Mouse (Mus musculus): Measurements from ENCODE around the gene Pgm5. TPM values are rescaled to one million over a fixed set of nuclear protein-coding genes. Genes with fewer than 3 reads are reported as not detected.
"Not testable (repeated sequence)": the region's sequence is repeated elsewhere in the genome, so short reads cannot be mapped to it uniquely, and the experiment has no call there.

Pgm5 gene
- 46.2 and 54.3 TPM in 2 replicates for total RNA-seq (2021)
- long read RNA-seq, partial matches to known transcripts = 0 of 4 reads
- long read RNA-seq, other reads (novel, unspliced or antisense) = 4 of 4 reads

DNA sequence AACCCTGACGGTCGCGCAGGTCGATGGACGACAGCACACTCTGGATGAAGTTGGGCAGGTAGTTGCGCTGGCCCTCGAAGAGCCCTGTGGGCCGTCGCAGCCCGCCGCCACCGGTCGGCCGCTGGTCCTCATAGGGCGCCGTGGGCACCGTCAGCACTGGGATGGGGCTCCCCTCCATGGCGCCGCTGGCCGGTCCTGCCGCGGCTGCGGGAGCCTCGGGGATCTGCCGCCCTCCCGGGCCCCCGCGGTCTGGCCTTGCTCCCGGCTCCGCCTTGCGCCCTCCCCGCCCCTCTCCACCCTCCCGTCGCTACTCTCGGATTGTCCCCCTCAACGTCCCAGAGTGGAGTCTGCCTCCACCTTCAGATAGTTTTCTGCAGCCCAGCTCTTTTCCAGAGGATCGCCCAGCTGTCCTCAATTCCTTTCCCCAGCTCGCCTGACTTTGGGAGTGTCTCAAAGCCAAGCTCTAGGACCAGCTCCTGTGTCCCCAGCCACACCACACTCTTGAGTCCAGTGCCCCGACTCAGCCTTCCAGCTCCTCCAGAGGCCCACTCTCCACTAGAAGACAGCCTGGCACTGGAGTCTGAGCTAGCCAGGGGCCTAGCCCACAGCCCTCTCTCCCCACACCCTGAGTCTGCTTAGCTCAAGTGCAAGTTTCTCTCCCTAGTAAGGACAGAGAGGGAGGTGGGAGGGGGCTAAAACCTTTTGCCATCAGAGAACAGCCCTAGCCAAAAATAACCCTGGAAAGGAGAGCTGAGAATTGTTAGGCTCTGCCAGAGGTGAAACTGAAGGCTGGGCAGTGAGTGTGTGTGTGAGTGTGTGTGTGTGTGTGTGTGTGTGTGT, at the start of gene Pgm5:
TSS of gene Pgm5 (minus strand) at position 244 of the 840 bp plus-strand sequence.
- DNase-seq = peak; percentile 73

DNA sequence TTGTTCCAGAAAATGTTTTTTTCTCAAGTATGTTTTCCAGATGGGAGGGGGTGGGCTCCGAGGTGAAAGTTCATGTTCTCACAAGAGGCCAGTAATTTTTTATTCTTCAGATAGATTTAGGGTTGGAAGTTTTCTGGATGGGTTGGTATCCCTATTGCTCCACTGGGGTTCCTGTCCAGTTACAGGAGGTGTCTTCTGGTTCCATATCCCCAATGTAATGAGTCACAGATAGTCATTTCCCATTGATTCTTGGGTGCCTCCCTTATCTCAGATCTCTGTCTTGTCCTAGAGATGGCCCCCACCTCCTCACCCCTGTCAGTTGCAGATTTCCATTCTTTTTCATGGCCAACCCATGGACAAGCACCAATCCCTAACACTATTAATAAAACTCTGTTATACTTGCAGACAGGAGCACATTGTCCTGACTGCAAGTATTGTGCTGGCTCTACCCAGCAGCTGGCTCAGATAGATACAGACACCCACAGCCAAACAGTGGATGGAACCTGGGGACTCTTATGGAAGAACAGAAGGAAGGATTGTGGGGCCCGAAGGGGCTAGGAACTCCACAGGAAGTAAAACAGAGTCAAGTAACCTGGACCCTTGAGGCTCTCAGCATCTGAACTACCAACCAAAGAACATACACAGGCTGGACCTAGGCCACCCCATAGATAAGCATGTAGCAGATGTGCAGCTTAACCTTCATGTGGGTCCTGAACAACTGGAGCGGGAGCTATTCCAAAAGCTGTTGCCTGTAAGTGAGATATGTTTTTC, 46.9 kb upstream of the Pgm5 start:
- no peak for DNase-seq

DNA sequence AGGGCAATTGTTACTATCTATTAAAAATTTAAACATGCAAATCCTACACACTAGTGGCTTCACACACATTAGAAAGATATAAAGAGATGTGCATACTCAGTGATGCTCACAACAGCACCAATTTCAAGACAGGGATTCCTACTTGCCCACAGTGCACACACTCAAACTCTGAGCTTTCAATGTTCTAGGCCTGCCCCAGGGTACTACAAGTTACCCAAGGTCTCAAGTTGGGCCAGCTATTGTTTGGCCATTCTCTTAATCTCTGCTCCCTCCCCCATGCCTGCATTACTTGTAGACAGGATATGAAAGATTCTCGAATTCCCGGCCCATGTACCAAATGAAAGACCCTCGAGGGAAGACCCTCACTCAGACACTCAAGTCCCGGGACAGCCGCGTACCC, 46.0 kb upstream of the Pgm5 start:
- no peak for DNase-seq

DNA sequence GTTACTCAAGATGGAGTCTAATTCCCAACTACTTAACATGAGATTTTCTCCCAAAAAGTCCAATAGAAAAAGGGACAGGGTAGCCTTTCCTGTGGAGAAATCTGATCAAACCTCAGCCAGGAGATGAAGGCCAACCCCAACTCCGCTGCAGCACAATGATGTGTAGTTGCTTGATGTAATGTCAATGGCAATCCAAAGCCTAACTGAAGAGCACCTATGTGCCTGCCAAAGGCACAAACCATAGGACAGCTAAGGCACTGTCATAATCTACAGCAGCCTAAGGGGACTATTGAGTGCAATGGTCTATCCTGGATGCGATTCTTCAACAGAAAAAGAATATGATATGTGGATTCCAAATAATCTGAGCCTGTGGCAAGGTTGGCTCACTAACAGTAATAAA, 41.2 kb upstream of the Pgm5 start:
- DNase-seq = no peak

DNA sequence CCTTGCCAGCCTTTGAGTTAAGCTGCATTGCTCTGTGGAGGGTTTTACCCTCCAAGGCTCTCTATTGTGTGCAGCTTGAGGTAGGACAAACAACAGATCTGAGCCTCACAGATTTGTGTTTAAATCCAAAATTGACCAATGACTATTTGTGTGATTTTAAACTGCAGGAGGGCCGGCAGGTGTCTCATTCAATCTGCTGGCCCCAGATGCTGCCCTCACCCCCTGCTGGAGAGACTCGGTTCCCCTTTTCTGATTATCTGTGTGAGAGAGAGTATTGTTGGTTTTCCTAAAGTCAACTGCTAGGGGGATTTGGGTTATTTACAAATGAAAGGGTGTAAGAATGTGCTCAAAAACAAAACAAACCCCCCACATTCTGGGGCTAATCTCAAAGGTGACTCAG, 40.6 kb upstream of the Pgm5 start:
- DNase-seq = no peak

DNA sequence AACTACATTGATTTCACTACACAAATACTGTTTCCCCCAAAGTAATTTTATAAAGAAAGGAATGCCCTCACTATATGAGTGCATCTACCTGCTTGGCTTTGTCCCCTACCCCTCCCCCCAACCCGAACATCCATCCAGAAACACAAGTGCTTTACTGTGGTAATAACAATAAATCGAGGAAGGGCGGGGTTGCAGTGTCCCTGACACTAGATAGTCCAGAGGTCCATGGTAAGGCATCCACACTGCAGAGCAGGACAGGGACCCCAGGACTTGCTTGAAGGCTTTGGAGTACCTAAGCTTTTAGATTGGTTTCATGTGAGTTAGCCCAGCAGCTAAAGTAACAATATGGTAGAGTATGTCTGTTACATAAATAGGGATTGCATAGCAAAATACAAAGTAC, 40.0 kb upstream of the Pgm5 start:
- DNase-seq = no peak

DNA sequence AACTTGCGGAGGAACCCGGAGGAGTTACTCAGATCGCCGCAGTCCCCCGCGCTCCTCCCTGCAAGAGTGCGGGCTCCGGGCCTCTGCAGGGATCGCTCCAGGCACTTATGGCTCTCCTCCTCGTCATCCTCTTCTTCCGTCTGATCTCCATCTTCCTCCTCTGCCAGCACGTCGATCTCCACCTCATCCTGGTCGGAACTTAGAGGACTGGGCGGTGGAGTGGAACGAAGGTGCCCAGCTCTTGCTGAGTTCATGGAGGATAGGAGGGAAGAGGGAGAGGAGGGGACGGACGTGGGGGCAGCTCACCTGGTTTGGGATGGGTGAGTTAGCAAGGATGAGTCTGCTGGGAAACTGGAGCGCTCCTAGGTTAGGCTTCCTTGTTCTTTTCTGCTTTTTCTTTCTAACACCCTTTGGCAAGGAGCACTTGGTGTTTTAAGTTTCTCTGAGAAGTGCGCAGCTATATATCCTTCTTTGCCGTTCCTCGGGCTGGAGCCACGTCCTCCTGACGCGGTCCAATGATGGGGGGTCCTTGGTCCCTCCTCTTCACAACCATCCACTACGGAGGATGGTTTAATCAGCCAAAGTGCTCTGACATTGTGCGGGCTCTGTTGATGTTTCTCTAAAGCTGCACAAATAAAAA, 39.0 kb upstream of the Pgm5 start, which contains the start of gene Foxd4:
TSS of gene Foxd4 (minus strand) at position 617 of the 640 bp plus-strand sequence.
- DNase-seq = no peak

DNA sequence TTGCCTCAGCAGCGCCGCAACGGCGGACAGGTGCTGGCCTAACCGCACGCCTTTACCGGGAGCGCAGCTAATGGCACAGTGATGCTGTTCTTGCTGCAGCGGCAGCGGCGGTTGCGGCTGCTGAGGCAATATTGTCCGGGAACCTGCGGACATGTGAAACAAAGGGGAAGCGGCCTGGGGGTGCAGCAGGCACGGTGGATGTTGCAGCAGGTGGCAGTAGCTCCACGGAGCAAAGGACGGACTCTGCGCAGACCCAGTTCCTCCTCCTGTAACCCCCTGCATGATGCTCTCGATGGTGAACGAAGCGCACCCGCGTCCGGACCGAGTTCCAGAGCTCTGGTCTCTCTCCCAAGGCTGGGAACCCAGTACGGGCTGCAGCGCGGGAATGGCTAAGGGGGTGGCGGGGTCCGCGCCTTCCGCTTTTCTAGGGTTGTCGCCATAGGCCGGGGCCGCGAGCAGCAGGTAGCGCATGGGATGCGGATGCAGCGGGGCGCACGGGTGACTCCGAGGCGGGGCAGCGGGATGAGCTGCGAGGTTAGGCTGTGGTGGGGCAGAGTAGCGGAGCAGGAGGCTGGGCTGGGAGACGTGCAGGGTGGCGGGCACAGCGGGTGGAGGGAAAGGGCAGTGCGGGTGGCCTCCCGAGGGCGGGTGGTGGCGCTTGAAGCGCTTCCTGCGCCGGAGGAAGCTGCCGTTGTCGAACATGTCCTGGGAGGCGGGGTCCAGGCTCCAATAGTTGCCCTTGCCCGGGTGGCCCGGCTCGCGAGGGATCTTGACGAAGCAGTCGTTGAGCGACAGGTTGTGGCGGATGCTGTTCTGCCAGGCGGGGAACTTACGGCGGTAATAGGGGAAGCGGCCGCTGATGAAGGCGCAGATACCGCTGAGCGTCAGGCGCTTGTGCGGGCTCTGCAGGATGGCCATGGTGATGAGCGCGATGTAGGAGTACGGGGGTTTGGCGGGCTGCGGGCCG, 38.2 kb upstream of the Pgm5 start:
- DNase-seq = no peak

DNA sequence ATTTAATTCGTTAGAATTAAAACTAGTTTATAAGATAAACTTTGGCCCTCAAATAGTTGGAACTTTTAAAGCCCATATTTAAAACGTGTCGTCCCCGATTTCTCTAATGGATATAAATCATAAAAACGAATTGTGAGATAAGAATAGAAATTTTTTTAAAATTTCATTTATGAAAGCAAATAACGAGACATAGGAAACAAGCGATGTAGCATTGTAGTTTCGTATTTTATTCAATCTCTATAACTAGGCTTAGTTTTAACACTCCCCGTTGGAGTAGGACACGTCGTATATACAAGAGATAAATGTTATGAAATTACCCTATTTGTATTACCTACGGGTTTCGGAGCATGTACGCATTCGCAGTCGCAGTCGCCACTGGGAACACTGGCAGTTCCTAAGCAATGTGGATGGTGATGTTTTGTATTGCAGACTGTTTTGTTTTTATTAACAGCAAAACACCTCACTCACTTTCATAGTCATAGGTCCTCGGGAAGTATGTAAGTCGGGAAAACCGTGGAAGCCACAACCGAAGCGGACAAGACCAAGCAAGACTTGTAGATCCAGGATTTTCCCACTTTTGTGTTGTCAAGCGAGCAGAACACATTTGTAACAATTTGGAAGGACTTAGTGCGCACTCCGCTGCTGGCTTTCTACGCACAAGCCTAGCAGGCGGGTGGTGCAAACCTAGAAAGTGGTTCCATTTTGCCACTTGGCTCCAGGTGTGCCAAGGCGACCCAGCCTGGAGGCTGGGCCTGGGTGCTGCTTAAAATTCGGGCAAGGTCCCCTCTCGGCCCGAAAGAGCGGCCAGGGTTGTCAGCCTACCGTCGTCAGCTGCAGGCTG, 37.3 kb upstream of the Pgm5 start:
- DNase-seq = no peak

DNA sequence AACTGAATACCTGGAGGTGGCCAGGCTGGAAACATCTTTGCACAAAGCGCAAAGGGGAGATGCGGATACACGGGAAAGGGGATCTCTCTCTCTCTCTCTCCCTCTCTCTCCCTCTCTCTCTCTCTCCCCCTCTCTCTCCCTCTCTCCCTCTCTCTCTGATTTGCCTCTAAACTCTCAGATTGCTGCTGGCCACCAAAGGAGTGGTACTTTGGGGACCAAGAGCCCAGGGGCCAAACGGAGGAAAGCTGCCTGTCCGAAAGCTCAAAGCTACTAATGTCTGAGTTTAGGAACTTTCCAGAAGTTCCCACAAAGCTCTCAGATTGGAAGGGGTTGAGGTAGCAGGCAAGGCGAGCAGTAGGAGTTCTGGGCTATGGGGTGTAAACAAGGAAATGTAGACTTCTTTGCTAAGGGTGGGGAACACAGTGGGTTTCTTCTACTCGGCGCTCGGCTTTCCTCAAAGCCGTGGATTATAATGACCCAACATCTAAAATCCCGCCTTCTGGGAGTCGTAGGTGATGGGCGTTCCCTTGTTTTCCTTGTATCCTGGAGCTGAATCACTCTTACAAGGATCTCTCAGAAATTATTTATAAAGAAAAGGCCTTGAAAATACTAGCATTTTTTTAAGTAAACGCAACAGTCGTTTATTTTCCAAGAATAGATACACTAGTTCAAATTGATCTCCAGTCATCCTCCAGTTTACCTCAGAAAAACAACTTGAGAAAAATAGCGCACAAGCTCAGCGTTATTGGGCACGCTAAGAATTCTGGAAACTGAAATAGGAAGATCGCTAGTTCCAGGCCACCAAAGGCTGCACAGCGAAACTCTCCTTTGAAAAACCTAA, 36.5 kb upstream of the Pgm5 start:
- DNase-seq = no peak

DNA sequence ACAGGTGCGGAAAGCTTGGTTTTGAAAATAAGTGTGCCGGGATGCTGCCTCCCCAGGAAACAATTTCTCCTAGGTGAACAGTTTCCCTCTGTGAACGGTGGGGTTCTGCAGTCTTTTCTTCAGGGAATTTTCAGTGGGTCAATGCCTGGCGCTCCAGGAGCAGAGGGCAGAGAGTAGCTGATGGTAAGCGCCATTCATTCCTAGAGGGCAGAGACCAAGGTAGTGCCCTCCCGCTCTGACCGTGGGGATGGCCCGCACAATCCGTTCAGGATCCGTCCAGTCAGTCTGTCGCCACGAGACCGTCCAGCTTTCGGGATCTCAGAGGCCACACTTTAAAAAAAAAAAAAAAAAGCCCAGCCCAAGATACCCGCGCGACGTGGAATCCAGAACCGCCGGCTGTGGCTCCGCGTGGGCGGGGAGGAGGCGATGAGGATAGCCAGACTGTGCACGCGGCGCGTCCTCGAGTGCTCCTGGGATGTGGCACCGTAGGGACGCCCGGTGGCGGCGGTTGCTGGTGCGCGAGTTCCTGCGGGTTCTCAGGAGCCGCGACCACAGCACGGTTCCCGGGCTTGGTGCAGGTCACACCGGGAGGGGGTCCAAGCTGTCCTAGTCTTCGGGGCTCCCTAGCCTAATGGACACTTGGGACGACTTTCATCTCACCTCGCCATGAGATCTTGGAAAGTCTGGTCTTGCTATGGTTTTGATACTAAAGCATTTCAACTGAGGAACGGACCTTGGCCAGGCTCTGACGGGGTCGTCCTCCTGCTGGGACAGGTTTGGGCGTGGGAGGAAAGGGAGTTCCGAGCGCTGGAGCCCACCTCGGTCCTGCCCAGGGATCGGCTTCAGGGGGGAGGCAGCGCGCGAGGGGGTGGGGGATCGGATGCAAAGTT, 35.6 kb upstream of the Pgm5 start:
- DNase-seq = no peak

DNA sequence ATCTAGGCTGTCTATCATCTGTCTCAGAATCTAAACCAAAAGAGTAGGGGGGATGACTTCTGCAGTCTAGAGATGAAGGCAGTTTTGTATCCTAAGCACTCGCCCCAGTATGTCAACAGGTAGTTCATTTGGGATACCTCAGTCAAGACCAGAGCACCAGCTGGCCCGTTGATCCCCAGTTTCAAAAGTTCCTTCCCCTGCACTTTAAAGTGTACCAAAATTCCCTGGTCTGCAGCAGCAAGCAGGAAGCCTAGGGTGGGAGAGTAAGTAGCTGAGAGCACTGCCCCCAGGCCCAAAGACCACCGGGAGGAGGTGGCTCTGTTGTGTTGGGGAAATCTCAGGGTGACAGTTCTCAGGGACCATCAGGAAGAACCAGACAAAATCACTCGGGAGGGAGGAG, 34.9 kb upstream of the Pgm5 start:
- DNase-seq = no peak

DNA sequence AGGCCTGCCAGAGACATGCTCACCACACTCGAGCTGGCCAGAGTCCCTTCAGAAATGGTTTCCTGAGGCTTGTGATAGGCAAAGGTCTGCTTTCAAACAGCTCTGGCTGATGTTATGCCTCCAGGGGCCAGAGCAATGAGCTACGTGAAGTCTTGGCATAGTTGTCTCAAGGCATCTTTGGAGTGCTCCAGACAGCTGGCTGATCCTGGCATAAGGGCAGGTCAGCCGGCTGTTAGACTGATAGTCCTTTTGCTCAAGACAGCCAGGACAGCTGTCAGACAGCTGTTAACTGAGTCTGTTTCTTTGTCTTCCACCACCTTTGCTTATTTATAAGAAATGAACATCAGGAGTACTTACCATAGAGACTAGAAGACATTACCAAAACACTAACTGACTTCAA, 25.2 kb upstream of the Pgm5 start:
- no peak for DNase-seq

DNA sequence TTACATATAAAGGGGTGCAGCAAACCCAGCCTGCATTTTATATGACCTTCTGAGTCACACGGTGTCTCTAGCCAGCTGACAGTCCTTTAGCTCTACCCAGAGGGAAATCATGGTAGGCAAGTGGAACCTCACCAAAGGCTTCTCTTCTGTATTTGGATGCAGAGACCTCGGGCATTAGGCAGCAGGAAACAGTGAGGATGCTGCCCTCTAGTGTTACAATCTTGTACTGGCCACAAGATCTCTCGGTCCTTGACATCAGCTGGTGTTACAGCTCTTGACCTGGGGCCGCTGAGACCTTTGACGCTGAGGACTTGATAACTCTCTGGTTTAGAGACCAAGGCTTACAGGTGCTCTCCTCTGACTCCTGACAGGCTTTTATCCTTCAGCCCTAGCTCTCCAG, 23.8 kb upstream of the Pgm5 start:
- DNase-seq = no peak

DNA sequence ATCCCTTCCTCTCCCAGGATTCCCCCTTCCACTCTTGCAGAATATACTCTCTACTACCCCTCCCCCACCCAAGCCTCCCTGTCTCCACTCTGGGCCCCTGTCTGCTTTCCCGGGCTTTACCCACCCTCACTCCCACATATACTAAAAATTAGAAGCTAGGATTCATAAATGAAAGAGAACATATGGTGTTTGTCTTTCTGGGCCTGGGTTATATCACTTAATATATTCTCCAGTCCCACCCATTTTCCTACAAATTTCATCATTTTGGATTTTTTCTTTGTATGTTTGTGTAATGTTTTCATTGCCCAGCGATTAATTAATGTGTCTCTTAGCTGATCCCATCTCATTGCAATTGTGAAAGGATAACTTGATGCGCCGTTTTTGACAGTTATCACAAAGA, 19.6 kb upstream of the Pgm5 start:
- DNase-seq = no peak

DNA sequence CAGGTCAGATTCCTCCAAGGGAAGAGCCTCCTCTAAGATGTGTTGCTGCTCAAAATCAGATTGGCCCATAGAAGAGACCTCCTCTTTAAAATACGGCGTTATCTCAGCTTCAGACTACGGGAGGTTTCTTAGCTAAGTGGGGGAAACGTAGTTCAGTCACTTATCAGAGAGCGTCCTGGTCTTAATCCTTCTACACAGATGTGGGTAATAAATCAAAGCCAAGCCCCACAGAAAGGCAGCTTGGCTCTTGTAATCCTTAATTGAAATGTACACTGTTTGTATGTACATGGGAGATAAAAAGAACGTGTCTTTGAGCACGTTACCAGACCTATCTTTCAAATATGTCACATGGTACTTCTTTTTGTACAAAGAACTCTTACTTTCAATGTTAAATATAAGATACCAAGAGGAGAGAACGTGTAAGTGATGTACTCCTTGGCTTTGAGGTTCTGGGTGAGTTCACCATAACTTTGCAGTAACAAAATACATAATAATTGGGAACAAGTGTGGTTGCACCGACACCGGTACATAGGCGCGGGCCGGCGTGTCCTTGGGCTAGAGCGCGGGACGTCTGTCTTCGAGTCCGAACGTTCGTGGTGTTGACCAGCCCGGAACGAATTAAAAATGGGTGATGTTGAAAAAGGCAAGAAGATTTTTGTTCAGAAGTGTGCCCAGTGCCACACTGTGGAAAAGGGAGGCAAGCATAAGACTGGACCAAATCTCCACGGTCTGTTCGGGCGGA, 13.6 kb upstream of the Pgm5 start, which contains the start of gene Gm10053:
TSS of gene Gm10053 (plus strand) at position 558 of the 742 bp plus-strand sequence.
- not testable (repeated sequence) for DNase-seq

DNA sequence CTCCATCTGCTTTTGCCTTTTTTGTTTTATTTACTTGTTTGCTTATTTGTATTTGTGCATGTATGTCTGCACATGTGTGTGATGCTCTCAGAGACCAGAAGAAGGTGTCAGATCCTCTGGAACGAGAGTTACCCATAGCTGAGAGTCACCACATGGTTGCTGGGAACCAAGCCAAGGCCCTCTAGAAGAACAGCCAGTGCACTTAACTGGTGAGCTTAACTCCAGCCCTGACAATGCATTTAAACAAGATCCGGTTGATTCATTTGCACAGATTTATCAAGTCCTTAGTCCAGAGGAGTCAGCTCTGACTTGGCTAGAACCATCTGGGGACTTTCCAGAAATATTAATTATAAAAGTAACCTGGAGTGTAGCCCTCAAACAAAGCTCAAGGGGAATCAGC, 12.2 kb upstream of the Pgm5 start:
- DNase-seq = no peak
